Mouse (Mus musculus) limb, embryonic 11.5 days (tissue): Measurements from ENCODE around the gene Dpp7. TPM values are rescaled to one million over a fixed set of nuclear protein-coding genes. Genes with fewer than 3 reads are reported as not detected.

Experiments used
- ATAC-seq: fragments of 200-750 bp; cut with Nextera tagmentation; 2 replicates; pipeline ENCODE4 v1.8.0; 2017; ENCODE audit warnings: low read depth; ENCODE audit not compliant: insufficient number of reproducible peaks, low FRiP score, low TSS enrichment
- DNase-seq: peaks from one replicate; pipeline ENCODE4 v3.0.0-alpha.2; 2015; ENCODE audit warnings: low spot score
- H3K27ac ChIP-seq: fragments of 300-500 bp; sonication (generic); replicated peaks from 2 replicates; pipeline ENCODE4 v1.5.1; 2014; ENCODE audit warnings: low read depth, mild to moderate bottlenecking, low read length
- H3K27me3 ChIP-seq: fragments of 300-500 bp; sonication (generic); 2 replicates; pipeline ENCODE4 v1.6.1; 2014; ENCODE audit warnings: mild to moderate bottlenecking, low read length, mixed read lengths; ENCODE audit not compliant: control insufficient read depth, insufficient read depth
- H3K36me3 ChIP-seq: fragments of 300-500 bp; sonication (generic); 2 replicates; pipeline ENCODE4 v1.6.1; 2014; ENCODE audit warnings: mild to moderate bottlenecking, low read length, moderate library complexity, mixed read lengths; ENCODE audit not compliant: control insufficient read depth, insufficient read depth
- H3K4me1 ChIP-seq: fragments of 300-500 bp; sonication (generic); 2 replicates; pipeline ENCODE4 v1.6.1; 2014; ENCODE audit warnings: low read length, mixed read lengths; ENCODE audit not compliant: control insufficient read depth, insufficient read depth
- H3K4me2 ChIP-seq: fragments of 300-500 bp; sonication (generic); 2 replicates; pipeline ENCODE4 v1.6.1; 2014; ENCODE audit warnings: low read depth, mild to moderate bottlenecking, moderate library complexity; ENCODE audit not compliant: severe bottlenecking
- H3K4me3 ChIP-seq: fragments of 300-500 bp; sonication (generic); 2 replicates; pipeline ENCODE4 v1.5.1; 2014; ENCODE audit warnings: low read depth, low read length
- H3K9ac ChIP-seq: fragments of 300-500 bp; sonication (generic); 2 replicates; pipeline ENCODE4 v1.6.1; 2014; ENCODE audit warnings: mild to moderate bottlenecking, low read length
- H3K9me3 ChIP-seq: fragments of 300-500 bp; sonication (generic); 2 replicates; pipeline ENCODE4 v1.6.1; 2016; ENCODE audit warnings: low read length; ENCODE audit not compliant: control insufficient read depth
- WGBS: fragments of 180-500 bp; shearing (Covaris S2); extraction: QIAGEN DNeasy Blood & Tissue Kit; methylation state at CpG from one replicate; pipeline ENCODE4 v1.1.7; 2014; 5-methylcytosine and 5-hydroxymethylcytosine counted together
- polyA plus RNA-seq: library from polyadenylated mRNA; unstranded; fragments of >200 nt; fragmentation: Nextera tagmentation; extraction: Ambion mirVana; gene quantifications from 2 replicates; pipeline ENCODE4 v1.2.1, GENCODE M21; 2014

Dpp7 gene
- polyA plus RNA-seq, 1 experiment from 2014 or later, result 16.6 TPM

DNA sequence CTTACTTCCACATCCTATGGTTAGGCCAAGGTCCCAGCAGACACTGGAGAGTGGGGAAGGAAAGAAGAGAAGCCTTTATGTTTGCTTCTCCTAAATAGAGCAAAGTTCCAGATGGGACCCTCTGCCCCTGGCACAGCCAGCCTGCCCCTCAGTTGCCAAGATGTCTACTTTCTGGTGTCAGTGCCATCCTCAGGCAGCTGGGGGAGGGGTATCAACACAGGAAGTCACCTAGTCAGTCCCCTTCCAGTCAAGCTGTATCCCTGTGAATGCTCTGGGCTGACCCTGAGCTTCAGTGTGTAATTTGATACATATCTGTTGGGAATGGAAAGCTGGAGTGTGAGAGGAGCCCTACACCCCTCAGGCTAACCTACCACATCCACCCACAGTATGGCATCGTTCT lies 40.9 kb upstream of the Dpp7 start:
- DNase-seq, result no peak
- H3K9me3 ChIP-seq, result no peaks in the 10 kb centered on the region
- no peak overlapping the region for H3K27ac ChIP-seq
- H3K4me3 ChIP-seq, result no peak overlapping the region
- ATAC-seq, result no peak
- WGBS, result 40% methylated on average over 1 of the region's 1 CpGs
- H3K36me3 ChIP-seq, result no peaks in the 10 kb centered on the region
- H3K4me2 ChIP-seq, result no peak overlapping the region
- no peak overlapping the region for H3K9ac ChIP-seq
- peaks cover 67% of the 10 kb centered on the region for H3K27me3 ChIP-seq
- H3K4me1 ChIP-seq, result no peaks in the 10 kb centered on the region; the same call in 1 of the 2 replicates

DNA sequence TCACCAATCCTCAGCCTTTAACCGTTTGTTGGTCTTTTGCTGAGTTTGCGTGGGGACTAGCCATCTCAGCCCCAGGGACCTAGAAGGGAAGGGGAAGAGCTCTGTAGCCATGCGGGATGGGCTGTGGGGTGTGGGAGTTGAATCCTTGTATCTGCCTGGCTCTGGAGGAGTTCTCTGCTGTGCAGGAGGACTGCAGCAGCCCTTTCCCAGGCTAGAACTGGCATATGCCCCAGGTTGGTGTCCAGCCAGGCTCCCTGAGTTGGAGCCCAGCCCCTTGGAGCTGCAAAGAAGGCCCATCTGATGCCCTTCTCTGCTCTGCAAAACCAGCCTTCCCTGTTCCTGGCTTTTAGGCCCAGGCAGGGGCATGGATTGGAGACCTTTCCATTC lies 40.4 kb upstream of the Dpp7 start:
- DNase-seq, result no peak
- H3K27me3 ChIP-seq, result peaks cover 62% of the 10 kb centered on the region
- no peaks in the 10 kb centered on the region for H3K9me3 ChIP-seq
- H3K9ac ChIP-seq, result no peak overlapping the region
- 38% methylated on average over 3 of the region's 3 CpGs for WGBS
- no peaks in the 10 kb centered on the region for H3K36me3 ChIP-seq
- no peak overlapping the region for H3K4me2 ChIP-seq
- no peaks in the 10 kb centered on the region; the same call in 1 of the 2 replicates for H3K4me1 ChIP-seq
- ATAC-seq, result no peak
- H3K4me3 ChIP-seq, result no peak overlapping the region
- H3K27ac ChIP-seq, result no peak overlapping the region

- Histone ChIP-seq H3K27ac (no peak within 1 kb of the TSS), H3K9ac (no peak within 1 kb of the TSS), H3K4me3 (peak within 1 kb of the TSS; percentile 26), H3K27me3 (peaks cover 58% of the 10 kb centered on the region), H3K9me3 (no peaks in the 10 kb centered on the region), H3K4me1 (no peaks in the 10 kb centered on the region; the same call in 1 of the 2 replicates), H3K4me2 (peak within 1 kb of the TSS; percentile 53), H3K36me3 (no peaks in the 10 kb centered on the region)
- DNase-seq (peak; percentile 32), ATAC-seq (no peak)
- 1% methylated on average over 57 of the region's 57 CpGs for WGBS
These were observed 39.8 kb upstream of the Dpp7 start, which contains the start of gene Entpd2 for GRCm38 (mm10) chr2:25395721-25396596. Gene Entpd2, plus strand, starts transcription at chr2:25395874.

GRCm38 (mm10) chr2:25394281-25395221 lies 38.4 kb upstream of the Dpp7 start:
- H3K4me3 ChIP-seq, result no peak overlapping the region
- H3K4me1 ChIP-seq, result no peaks in the 10 kb centered on the region; the same call in 1 of the 2 replicates
- ATAC-seq (no peak), DNase-seq (no peak)
- no peak overlapping the region for H3K27ac ChIP-seq
- H3K9ac ChIP-seq, result no peak overlapping the region
- no peak overlapping the region for H3K4me2 ChIP-seq
- no peaks in the 10 kb centered on the region for H3K9me3 ChIP-seq
- peaks cover 45% of the 10 kb centered on the region for H3K27me3 ChIP-seq
- H3K36me3 ChIP-seq, result no peaks in the 10 kb centered on the region
- 53% methylated on average over 3 of the region's 3 CpGs for WGBS

- H3K36me3 ChIP-seq, result no peaks in the 10 kb centered on the region
- H3K4me3 ChIP-seq, result no peak overlapping the region
- peaks cover 24% of the 10 kb centered on the region for H3K27me3 ChIP-seq
- no peak overlapping the region for H3K4me2 ChIP-seq
- no peaks in the 10 kb centered on the region; the same call in 1 of the 2 replicates for H3K4me1 ChIP-seq
- H3K9me3 ChIP-seq, result no peaks in the 10 kb centered on the region
- ATAC-seq (no peak), DNase-seq (no peak)
- 77% methylated on average over 5 of the region's 5 CpGs for WGBS
- H3K9ac ChIP-seq, result no peak overlapping the region
- H3K27ac ChIP-seq, result no peak overlapping the region
These were observed 35.1 kb upstream of the Dpp7 start for GRCm38 (mm10) chr2:25391266-25391665.

DNA sequence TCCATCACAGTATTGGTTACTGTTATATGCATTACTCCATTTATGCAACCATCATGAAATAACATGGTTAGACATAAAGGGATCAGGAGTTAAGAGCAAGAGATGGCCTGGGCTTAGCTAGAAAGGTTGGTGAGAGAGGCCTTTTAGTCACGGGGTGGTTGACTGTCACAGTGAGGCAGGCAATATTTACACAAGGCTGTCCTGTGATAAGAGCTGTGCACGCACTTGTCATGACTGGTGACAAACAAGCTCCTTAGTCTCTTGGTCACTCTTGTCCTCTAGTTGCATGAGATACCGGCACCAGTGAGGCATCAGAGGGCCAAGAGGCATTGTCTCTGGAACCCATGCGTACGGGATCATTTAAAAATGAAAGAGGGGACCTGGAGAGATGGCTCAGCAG lies 28.3 kb upstream of the Dpp7 start:
- Histone ChIP-seq H3K9ac (no peak overlapping the region), H3K27me3 (no peaks in the 10 kb centered on the region), H3K4me3 (no peak overlapping the region), H3K36me3 (no peaks in the 10 kb centered on the region), H3K4me2 (no peak overlapping the region), H3K9me3 (no peaks in the 10 kb centered on the region), H3K4me1 (no peaks in the 10 kb centered on the region), H3K27ac (no peak overlapping the region)
- DNase-seq (no peak), ATAC-seq (no peak)
- WGBS, result 82% methylated on average over 5 of the region's 5 CpGs

DNA sequence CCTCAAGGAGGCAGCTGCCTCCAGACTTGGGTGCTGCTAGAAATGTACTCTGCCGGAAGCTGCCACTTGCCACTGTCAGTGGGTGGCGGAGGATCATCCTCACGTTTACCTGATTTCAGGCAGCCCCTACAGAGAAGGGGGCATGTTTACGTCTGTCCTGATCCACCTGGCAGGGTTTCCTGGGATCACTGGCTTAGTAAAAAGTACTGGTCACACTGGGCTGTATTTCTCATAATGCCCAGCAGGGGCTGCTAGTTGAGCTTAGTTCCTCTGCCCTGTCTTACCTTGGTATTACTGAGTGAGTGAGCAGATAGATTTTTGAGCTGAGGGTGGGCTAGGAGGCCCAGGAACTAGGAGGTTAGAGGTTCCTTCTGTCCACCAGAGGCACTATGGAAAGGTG lies 20.4 kb upstream of the Dpp7 start:
- Histone ChIP-seq H3K27me3 (no peaks in the 10 kb centered on the region), H3K27ac (no peak overlapping the region), H3K9ac (no peak overlapping the region), H3K9me3 (no peaks in the 10 kb centered on the region), H3K4me1 (peaks cover 18% of the 10 kb centered on the region), H3K4me3 (no peak overlapping the region), H3K4me2 (no peak overlapping the region), H3K36me3 (peaks cover 18% of the 10 kb centered on the region)
- DNase-seq (peak; percentile 42), ATAC-seq (no peak)
- whole genome bisulfite sequencing, result 66% methylated on average over 4 of the region's 4 CpGs

- Histone ChIP-seq H3K9ac (peak overlapping the region; percentile 77), H3K9me3 (no peaks in the 10 kb centered on the region), H3K4me1 (peaks cover 21% of the 10 kb centered on the region), H3K4me2 (peak overlapping the region; percentile 93), H3K4me3 (peak overlapping the region; percentile 72), H3K27ac (no peak overlapping the region), H3K27me3 (no peaks in the 10 kb centered on the region), H3K36me3 (peaks cover 18% of the 10 kb centered on the region)
- DNase-seq (no peak), ATAC-seq (no peak)
- 49% methylated on average over 2 of the region's 2 CpGs for WGBS
These were observed 17.3 kb upstream of the Dpp7 start for GRCm38 (mm10) chr2:25373431-25373830.
